In genomic region chr5:117116660-117117059, GRCm38 (mm10) we compare ENCODE assay signal across 10 mouse cellular contexts. TPM values are rescaled to one million over a fixed set of nuclear protein-coding genes. Genes with fewer than 3 reads are reported as not detected.
DNase-seq lines count a peak whose midpoint lies in the region; ATAC-seq and TF ChIP-seq lines count a peak whose summit lies in the region.
"Had no signal": no experiment of that assay in that cellular context is flagged by ENCODE, and none has a peak within 500 bp of the region (broad histone marks: within the 10 kb centered on the region; RNA-seq: fewer than 3 reads in every experiment).

No protein-coding gene starts in this region.

- no peak overlapping the region for H3K9ac ChIP-seq in forebrain, embryonic 13.5 days
- H3K9ac ChIP-seq in forebrain, embryonic 16.5 days (replicated peaks; ENCODE audit: low read depth, low read length): no peak overlapping the region
- no peak overlapping the region for H3K9ac ChIP-seq in liver, adult 2 months (ENCODE audit: low read depth, low read length)
- H3K9ac ChIP-seq in intestine, embryonic 15.5 days: no peak overlapping the region
- H3K9ac ChIP-seq in stomach, embryonic 14.5 days (replicated peaks; ENCODE audit: low read depth, low read length): no peak overlapping the region

- H3K27ac ChIP-seq in forebrain, embryonic 13.5 days: no peak overlapping the region
- no peak overlapping the region for H3K27ac ChIP-seq in forebrain, embryonic 16.5 days (ENCODE audit: low read length)
- H3K27ac ChIP-seq in liver, adult 2 months (replicated peaks; ENCODE audit: insufficient read depth, low read depth, low read length): peak overlapping the region; percentile 95
- 0 out of 2 replicates have a peak overlapping the region, but pooled peaks have one; percentile 45 for H3K27ac ChIP-seq in intestine, embryonic 15.5 days
- peak overlapping the region; percentile 82; the same call in 1 of the 2 replicates for H3K27ac ChIP-seq in stomach, embryonic 14.5 days (ENCODE audit: low read length)

- ATAC-seq in forebrain, embryonic 13.5 days: no peak
- no peak for ATAC-seq in forebrain, embryonic 16.5 days
- no peak for ATAC-seq in intestine, embryonic 15.5 days
- ATAC-seq in stomach, embryonic 14.5 days (ENCODE audit: insufficient number of reproducible peaks, insufficient read depth, low FRiP score, low read depth): no peak
- ATAC-seq in cerebellum, adult (ENCODE audit: insufficient number of reproducible peaks, low FRiP score, low TSS enrichment): no peak

- H3K4me2 ChIP-seq in forebrain, embryonic 13.5 days: peak overlapping the region; percentile 95
- H3K4me2 ChIP-seq in forebrain, embryonic 16.5 days (ENCODE audit: low read length): no peak overlapping the region
- no peak overlapping the region for H3K4me2 ChIP-seq in intestine, embryonic 15.5 days (replicated peaks)
- no peak overlapping the region for H3K4me2 ChIP-seq in stomach, embryonic 14.5 days (replicated peaks; ENCODE audit: low read depth, low read length)

- peak; percentile 92 for DNase-seq in liver, adult 2 months (ENCODE audit: extremely low read depth, low read depth, low spot score)
- no peak for DNase-seq in liver
- DNase-seq in left cerebral cortex, adult 8-10 months (ENCODE audit: low spot score in 2 of 2): no peak

- peaks cover 34% of the 10 kb centered on the region for H3K4me1 ChIP-seq in forebrain, embryonic 13.5 days
- H3K4me1 ChIP-seq in forebrain, embryonic 16.5 days (replicated peaks; ENCODE audit: control insufficient read depth, insufficient read depth, low read length): peaks cover 33% of the 10 kb centered on the region
- H3K4me1 ChIP-seq in liver, adult 2 months (ENCODE audit: control insufficient read depth, insufficient read depth, low read length): peaks cover 11% of the 10 kb centered on the region; the same call in 1 of the 2 replicates
- peaks cover 7% of the 10 kb centered on the region for H3K4me1 ChIP-seq in intestine, embryonic 15.5 days (replicated peaks)
- H3K4me1 ChIP-seq in stomach, embryonic 14.5 days (ENCODE audit: control insufficient read depth, insufficient read depth, low read length): peaks cover 14% of the 10 kb centered on the region

- 77% methylated on average over 2 of the region's 2 CpGs for WGBS in forebrain, embryonic 13.5 days
- WGBS in forebrain, embryonic 16.5 days: 72% methylated on average over 2 of the region's 2 CpGs
- WGBS in liver, adult 2 months: 10% methylated on average over 2 of the region's 2 CpGs
- WGBS in intestine, embryonic 15.5 days: 51% methylated on average over 2 of the region's 2 CpGs
- 62% methylated on average over 2 of the region's 2 CpGs for WGBS in stomach, embryonic 14.5 days

- H3K9me3 ChIP-seq in forebrain, embryonic 13.5 days (replicated peaks): no peaks in the 10 kb centered on the region
- no peaks in the 10 kb centered on the region for H3K9me3 ChIP-seq in forebrain, embryonic 16.5 days (ENCODE audit: control insufficient read depth, low read length)
- H3K9me3 ChIP-seq in intestine, embryonic 15.5 days: no peaks in the 10 kb centered on the region
- H3K9me3 ChIP-seq in stomach, embryonic 14.5 days (ENCODE audit: control insufficient read depth, low read depth, low read length): no peaks in the 10 kb centered on the region
- H3K9me3 ChIP-seq: G1E; heart, embryonic 10.5 days had no signal

- H3K79me2 ChIP-seq in liver, adult 2 months (ENCODE audit: control insufficient read depth, insufficient read depth, low read length): peaks cover 18% of the 10 kb centered on the region; the same call in 1 of the 2 replicates

- peaks cover 20% of the 10 kb centered on the region for H3K36me3 ChIP-seq in forebrain, embryonic 13.5 days (ENCODE audit: poor library complexity, severe bottlenecking)
- H3K36me3 ChIP-seq in forebrain, embryonic 16.5 days (ENCODE audit: control insufficient read depth, insufficient read depth): peaks cover 10% of the 10 kb centered on the region
- peaks cover 11% of the 10 kb centered on the region; the same call in 1 of the 2 replicates for H3K36me3 ChIP-seq in liver, adult 2 months (ENCODE audit: control insufficient read depth, insufficient read depth, low read length)
- peaks cover 9% of the 10 kb centered on the region for H3K36me3 ChIP-seq in intestine, embryonic 15.5 days
- H3K36me3 ChIP-seq in stomach, embryonic 14.5 days (ENCODE audit: control insufficient read depth, insufficient read depth, low read length): peaks cover 13% of the 10 kb centered on the region; the same call in 1 of the 2 replicates

- no peak for TF ChIP-seq POLR2A in liver, adult 2 months (IDR thresholded peaks at IDR 0.05; ENCODE audit: extremely low read depth, insufficient read depth, low read length)

- no peak for TF ChIP-seq CTCF in liver, adult 2 months (IDR thresholded peaks at IDR 0.05; ENCODE audit: low read depth, low read length)

- H3K27me3 ChIP-seq in forebrain, embryonic 13.5 days: peaks cover 6% of the 10 kb centered on the region; the same call in 1 of the 2 replicates
- 0 out of 2 replicates have a peak, but pooled peaks cover 2% of the 10 kb centered on the region for H3K27me3 ChIP-seq in forebrain, embryonic 16.5 days (replicated peaks; ENCODE audit: control insufficient read depth, insufficient read depth, low read length)
- H3K27me3 ChIP-seq in liver, adult 2 months (ENCODE audit: control insufficient read depth, insufficient read depth, low read length): no peaks in the 10 kb centered on the region
- H3K27me3 ChIP-seq in intestine, embryonic 15.5 days (replicated peaks): no peaks in the 10 kb centered on the region
- H3K27me3 ChIP-seq in stomach, embryonic 14.5 days (ENCODE audit: control insufficient read depth, insufficient read depth, low read length): no peaks in the 10 kb centered on the region

- no peak overlapping the region for H3K4me3 ChIP-seq in forebrain, embryonic 13.5 days
- H3K4me3 ChIP-seq in forebrain, embryonic 16.5 days (replicated peaks; ENCODE audit: low read length): no peak overlapping the region
- no peak overlapping the region for H3K4me3 ChIP-seq in liver, adult 2 months (ENCODE audit: insufficient read depth, low read depth, low read length)
- H3K4me3 ChIP-seq in intestine, embryonic 15.5 days (replicated peaks): no peak overlapping the region
- no peak overlapping the region for H3K4me3 ChIP-seq in stomach, embryonic 14.5 days (ENCODE audit: low read depth, low read length)

RNA-seq across cellular contexts. Expression of gene Suds3, which starts 0.7 kb away (rescaled TPM):
- 79.0 and 83.5 TPM in 2 replicates for polyA plus RNA-seq in forebrain, embryonic 13.5 days (2015; fragmentation: Nextera tagmentation; extraction: Ambion mirVana)
- polyA plus RNA-seq in forebrain, embryonic 16.5 days (2015; fragmentation: Nextera tagmentation; extraction: Ambion mirVana): 83.0 and 93.0 TPM in 2 replicates
- 59.9 and 61.4 TPM in 2 replicates for total RNA-seq in liver, adult 2 months (2014; rRNA removed)
- polyA plus RNA-seq in liver, adult 2 months (2012; rRNA removed): 77.1 and 82.8 TPM in 2 replicates
- polyA plus RNA-seq in intestine, embryonic 15.5 days (2015; fragmentation: Nextera tagmentation; extraction: Ambion mirVana): 72.7 and 73.7 TPM in 2 replicates
- polyA plus RNA-seq in stomach, embryonic 14.5 days (2014; fragmentation: Nextera tagmentation; extraction: Ambion mirVana): 41.0 and 47.6 TPM in 2 replicates
- total RNA-seq in left cerebral cortex, adult 8-10 months (2022): 100 to 1,000 TPM; 114 to 150 (median 121) TPM

RNA-seq across cellular contexts. Expression of gene Taok3, which starts 3.3 kb away (rescaled TPM):
- polyA plus RNA-seq in forebrain, embryonic 13.5 days (2015; fragmentation: Nextera tagmentation; extraction: Ambion mirVana): 29.8 and 30.7 TPM in 2 replicates
- polyA plus RNA-seq in forebrain, embryonic 16.5 days (2015; fragmentation: Nextera tagmentation; extraction: Ambion mirVana): 58.1 and 58.2 TPM in 2 replicates
- total RNA-seq in liver, adult 2 months (2014; rRNA removed): 23.0 and 27.9 TPM in 2 replicates
- polyA plus RNA-seq in liver, adult 2 months (2012; rRNA removed): 14.7 and 16.2 TPM in 2 replicates
- 44.9 and 45.0 TPM in 2 replicates for polyA plus RNA-seq in intestine, embryonic 15.5 days (2015; fragmentation: Nextera tagmentation; extraction: Ambion mirVana)
- 22.0 and 24.8 TPM in 2 replicates for polyA plus RNA-seq in stomach, embryonic 14.5 days (2014; fragmentation: Nextera tagmentation; extraction: Ambion mirVana)
- total RNA-seq in left cerebral cortex, adult 8-10 months (2022): 10 to 100 TPM; 49.5 to 55.4 (median 52.4) TPM

Comparison
In these comparisons a context has a peak if more than half of its experiments do, and no peak if none do; other contexts are left out.
1. H3K27ac ChIP-seq: peak in liver, adult 2 months (single experiment), intestine, embryonic 15.5 days (single experiment) and stomach, embryonic 14.5 days (single experiment); none in forebrain, embryonic 13.5 days (single experiment) and forebrain, embryonic 16.5 days (single experiment).